Mouse (Mus musculus) stomach, embryonic 14.5 days (tissue): ENCODE data around the gene Dnah11. TPM values are rescaled to one million over a fixed set of nuclear protein-coding genes. Genes with fewer than 3 reads are reported as not detected.

Experiments used
- ATAC-seq: fragments of 200-750 bp; cut with Nextera tagmentation; 2 replicates; pipeline ENCODE4 v1.8.0; 2017; ENCODE audit warnings: low read depth, moderate TSS enrichment; ENCODE audit not compliant: insufficient number of reproducible peaks, insufficient read depth, low FRiP score
- H3K27ac ChIP-seq: fragments of 300-500 bp; sonication (generic); 2 replicates; pipeline ENCODE4 v1.5.1; 2014; ENCODE audit warnings: mild to moderate bottlenecking, low read length, moderate library complexity, mixed read lengths
- H3K27me3 ChIP-seq: fragments of 300-500 bp; sonication (generic); 2 replicates; pipeline ENCODE4 v1.6.1; 2014; ENCODE audit warnings: low read length, control low read depth, mixed read lengths; ENCODE audit not compliant: control insufficient read depth, insufficient read depth
- H3K36me3 ChIP-seq: fragments of 300-500 bp; sonication (generic); 2 replicates; pipeline ENCODE4 v1.6.1; 2014; ENCODE audit warnings: mild to moderate bottlenecking, control low read depth, low read length, moderate library complexity, mixed read lengths; ENCODE audit not compliant: control insufficient read depth, insufficient read depth
- H3K4me1 ChIP-seq: fragments of 300-500 bp; sonication (generic); 2 replicates; pipeline ENCODE4 v1.6.1; 2014; ENCODE audit warnings: low read length, control low read depth, mixed read lengths; ENCODE audit not compliant: control insufficient read depth, insufficient read depth
- H3K4me2 ChIP-seq: fragments of 300-500 bp; sonication (generic); replicated peaks from 2 replicates; pipeline ENCODE4 v1.6.1; 2014; ENCODE audit warnings: low read depth, low read length, control low read depth
- H3K4me3 ChIP-seq: fragments of 300-500 bp; sonication (generic); 2 replicates; pipeline ENCODE4 v1.5.1; 2014; ENCODE audit warnings: low read depth, low read length, control low read depth
- H3K9ac ChIP-seq: fragments of 300-500 bp; sonication (generic); replicated peaks from 2 replicates; pipeline ENCODE4 v1.6.1; 2014; ENCODE audit warnings: low read depth, mild to moderate bottlenecking, control low read depth, low read length, moderate library complexity, mixed read lengths
- H3K9me3 ChIP-seq: fragments of 300-500 bp; sonication (generic); 2 replicates; pipeline ENCODE4 v1.6.1; 2016; ENCODE audit warnings: low read depth, low read length, control low read depth; ENCODE audit not compliant: control insufficient read depth
- WGBS: fragments of 180-500 bp; shearing (Covaris S2); extraction: QIAGEN DNeasy Blood & Tissue Kit; methylation state at CpG from one replicate; pipeline ENCODE4 v1.1.7; 2014; 5-methylcytosine and 5-hydroxymethylcytosine counted together
- polyA plus RNA-seq: library from polyadenylated mRNA; unstranded; fragments of >200 nt; fragmentation: Nextera tagmentation; extraction: Ambion mirVana; gene quantifications from 2 replicates; pipeline ENCODE4 v1.2.1, GENCODE M21; 2014

Dnah11 gene
- polyA plus RNA-seq, 1 experiment from 2014 or later = 0.29 TPM

DNA sequence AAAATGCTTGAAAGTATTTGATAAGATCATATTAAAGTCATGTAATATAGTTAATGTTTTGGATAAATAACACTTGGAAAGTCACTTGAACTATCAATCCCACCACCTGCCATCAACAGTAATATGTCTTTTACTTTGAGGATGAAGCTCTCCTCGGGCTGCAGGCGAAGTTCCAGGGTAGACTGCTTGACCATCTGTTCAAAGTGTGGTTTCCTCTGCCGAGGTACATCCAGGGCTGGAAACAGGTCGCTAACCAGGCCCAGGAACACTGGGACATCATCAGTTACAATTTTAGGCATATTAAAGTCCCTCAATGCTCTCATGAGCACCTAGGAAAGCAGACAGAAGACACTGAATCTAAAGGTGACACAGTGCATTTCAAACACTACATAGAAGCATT lies 153.5 kb downstream of the Dnah11 start:
- no peaks in the 10 kb centered on the region for H3K4me1 ChIP-seq
- H3K4me3 ChIP-seq = no peak overlapping the region
- H3K27ac ChIP-seq = no peak overlapping the region
- H3K9me3 ChIP-seq = no peaks in the 10 kb centered on the region
- no peaks in the 10 kb centered on the region for H3K36me3 ChIP-seq
- H3K4me2 ChIP-seq = no peak overlapping the region
- no peak for ATAC-seq
- H3K9ac ChIP-seq = no peak overlapping the region
- H3K27me3 ChIP-seq = no peaks in the 10 kb centered on the region
- WGBS = 81% methylated on average over 4 of the region's 4 CpGs

DNA sequence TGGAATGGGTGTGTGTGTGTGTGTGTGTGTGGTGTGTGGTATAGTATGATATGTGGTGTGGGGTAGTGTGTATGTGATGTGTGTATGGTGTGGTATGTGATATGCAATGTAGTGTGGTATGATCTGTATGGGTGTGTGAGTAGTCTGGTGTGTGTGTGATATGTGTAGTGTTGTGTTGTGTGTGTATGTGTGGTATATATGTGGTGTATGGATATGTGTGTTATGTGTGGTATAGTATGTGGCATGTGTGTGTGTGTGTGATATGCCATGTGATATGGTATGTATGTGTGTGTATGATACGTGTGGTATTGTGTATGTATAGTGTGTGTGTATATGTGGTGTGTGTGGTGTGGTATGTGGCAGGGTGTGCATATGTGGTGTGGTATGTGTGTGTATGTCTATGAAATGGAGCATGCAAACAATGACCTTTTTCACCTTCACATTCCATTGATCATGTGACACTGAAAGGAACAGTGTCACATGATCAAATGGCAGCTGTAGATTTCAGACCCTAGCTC lies 155.7 kb downstream of the Dnah11 start:
- no peak overlapping the region for H3K4me3 ChIP-seq
- H3K4me2 ChIP-seq = no peak overlapping the region
- no peak overlapping the region for H3K27ac ChIP-seq
- H3K27me3 ChIP-seq = no peaks in the 10 kb centered on the region
- 90% methylated on average over 1 of the region's 1 CpGs for WGBS
- H3K4me1 ChIP-seq = no peaks in the 10 kb centered on the region
- no peaks in the 10 kb centered on the region for H3K36me3 ChIP-seq
- H3K9me3 ChIP-seq = no peaks in the 10 kb centered on the region
- no peak overlapping the region for H3K9ac ChIP-seq
- no peak for ATAC-seq

DNA sequence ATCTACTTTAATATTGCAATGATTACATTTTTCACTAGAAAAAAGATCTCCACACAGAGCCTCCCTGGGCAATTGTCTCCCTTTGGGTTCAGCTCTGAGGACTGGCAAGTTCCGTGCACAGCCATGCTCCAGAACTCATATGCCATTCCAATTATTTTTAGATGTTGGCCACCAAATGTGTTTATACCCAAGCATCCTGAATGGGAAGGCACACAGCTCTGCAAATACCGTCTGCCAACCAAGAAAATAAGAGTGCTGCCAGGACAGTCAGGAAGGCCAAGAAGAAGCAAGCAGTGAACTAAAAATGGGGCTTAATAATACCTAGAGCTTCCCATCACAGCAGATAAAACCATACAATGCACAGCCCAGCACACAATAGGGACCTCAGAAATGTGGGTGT lies 156.6 kb downstream of the Dnah11 start:
- Histone ChIP-seq H3K36me3 (no peaks in the 10 kb centered on the region), H3K9ac (no peak overlapping the region), H3K27ac (no peak overlapping the region), H3K9me3 (no peaks in the 10 kb centered on the region), H3K4me3 (no peak overlapping the region), H3K27me3 (no peaks in the 10 kb centered on the region), H3K4me1 (no peaks in the 10 kb centered on the region), H3K4me2 (no peak overlapping the region)
- WGBS = 81% methylated on average over 2 of the region's 2 CpGs
- no peak for ATAC-seq

DNA sequence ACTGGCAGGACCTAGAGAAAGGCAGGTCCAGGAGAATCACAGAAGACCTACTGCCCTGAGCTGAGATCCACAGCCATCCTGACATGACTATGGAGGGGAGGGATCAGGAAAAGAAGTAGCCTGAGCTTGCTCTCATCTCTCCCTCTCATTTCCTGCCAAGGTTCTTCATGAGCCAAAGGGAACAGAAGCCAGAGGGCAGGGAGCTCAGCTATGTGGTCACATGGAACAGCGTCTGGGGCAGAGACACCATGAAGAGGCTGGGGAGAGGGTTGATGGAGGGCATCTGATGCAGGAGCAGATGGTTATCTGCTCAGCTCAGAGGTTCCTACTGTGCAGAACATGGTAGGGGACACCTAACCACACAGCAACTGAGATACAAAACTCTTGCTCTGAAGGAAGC lies 163.9 kb downstream of the Dnah11 start:
- no peak overlapping the region for H3K27ac ChIP-seq
- no peak overlapping the region for H3K4me3 ChIP-seq
- no peaks in the 10 kb centered on the region for H3K27me3 ChIP-seq
- ATAC-seq = no peak
- H3K4me1 ChIP-seq = no peaks in the 10 kb centered on the region
- H3K4me2 ChIP-seq = no peak overlapping the region
- no peaks in the 10 kb centered on the region for H3K9me3 ChIP-seq
- no peak overlapping the region for H3K9ac ChIP-seq
- 68% methylated on average over 1 of the region's 1 CpGs for WGBS
- no peaks in the 10 kb centered on the region for H3K36me3 ChIP-seq

DNA sequence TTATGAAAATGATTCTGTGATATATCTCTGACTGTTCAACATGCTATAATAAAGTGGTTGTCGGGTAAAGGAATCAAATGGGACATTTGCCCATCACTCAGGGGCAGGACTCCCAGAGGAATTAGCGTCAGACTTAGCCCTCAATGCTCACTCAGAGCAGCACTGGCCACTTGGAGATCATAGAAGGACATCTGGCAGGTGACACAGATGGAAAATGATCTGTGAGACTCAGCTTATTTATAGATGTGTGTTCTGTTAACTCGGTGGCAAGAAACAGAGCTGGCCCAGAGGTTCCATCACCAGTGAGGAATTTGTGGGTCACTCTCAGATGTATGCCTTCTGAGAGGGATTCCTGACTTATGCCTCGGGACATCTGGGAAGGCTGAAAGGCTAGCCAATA lies 173.1 kb downstream of the Dnah11 start:
- Histone ChIP-seq H3K4me2 (no peak overlapping the region), H3K27me3 (no peaks in the 10 kb centered on the region), H3K9ac (no peak overlapping the region), H3K4me1 (no peaks in the 10 kb centered on the region), H3K9me3 (no peaks in the 10 kb centered on the region), H3K4me3 (no peak overlapping the region), H3K27ac (no peak overlapping the region), H3K36me3 (no peaks in the 10 kb centered on the region)
- no peak for ATAC-seq
- WGBS = 75% methylated on average over 4 of the region's 4 CpGs

DNA sequence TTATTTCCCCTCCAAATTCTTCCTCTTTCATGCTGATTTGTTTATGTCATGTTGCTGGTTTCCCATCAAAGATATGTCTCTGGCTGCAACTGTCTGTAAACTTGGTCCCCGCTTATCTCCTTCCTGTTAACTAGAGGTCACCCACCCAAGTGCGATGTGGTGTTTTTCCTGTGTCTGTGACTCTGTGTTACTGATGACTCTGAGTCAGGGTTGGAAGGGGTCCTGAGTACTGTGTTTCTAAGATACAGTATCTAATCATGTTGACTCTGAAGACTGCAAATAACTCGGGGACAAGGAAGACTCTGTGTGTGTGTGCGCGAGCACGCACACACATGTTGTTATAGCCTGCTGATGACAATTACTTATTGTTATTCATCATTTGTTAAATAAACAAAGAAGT lies 179.9 kb downstream of the Dnah11 start:
- Histone ChIP-seq H3K36me3 (no peaks in the 10 kb centered on the region), H3K27ac (no peak overlapping the region), H3K9me3 (no peaks in the 10 kb centered on the region), H3K27me3 (no peaks in the 10 kb centered on the region), H3K4me2 (no peak overlapping the region), H3K9ac (no peak overlapping the region), H3K4me3 (no peak overlapping the region), H3K4me1 (no peaks in the 10 kb centered on the region)
- 78% methylated on average over 6 of the region's 6 CpGs for whole genome bisulfite sequencing
- ATAC-seq = no peak

DNA sequence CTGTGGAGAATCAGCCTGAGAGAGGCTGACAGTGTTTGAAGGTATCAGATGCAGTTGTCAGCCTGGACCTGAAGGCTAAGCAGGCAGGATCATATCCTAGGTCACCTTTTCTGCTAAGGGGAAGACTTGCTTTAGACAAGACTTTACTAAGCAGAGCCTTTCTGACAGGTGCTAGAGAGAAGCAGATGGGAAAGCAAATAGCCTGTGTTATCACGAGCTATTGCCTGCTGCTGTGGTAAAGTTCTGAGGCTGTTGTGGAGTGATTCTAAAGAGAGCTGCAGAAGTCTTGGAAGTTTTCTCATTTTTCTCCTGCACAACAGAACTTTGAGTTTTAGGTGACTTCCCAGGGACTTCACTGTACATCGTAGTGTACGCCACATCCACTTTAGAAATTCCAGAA lies 185.0 kb downstream of the Dnah11 start:
- Histone ChIP-seq H3K4me3 (no peak overlapping the region), H3K27ac (no peak overlapping the region), H3K36me3 (no peaks in the 10 kb centered on the region), H3K4me2 (no peak overlapping the region), H3K9me3 (no peaks in the 10 kb centered on the region), H3K4me1 (no peaks in the 10 kb centered on the region), H3K27me3 (no peaks in the 10 kb centered on the region), H3K9ac (no peak overlapping the region)
- no peak for ATAC-seq
- 79% methylated on average over 3 of the region's 3 CpGs for WGBS

DNA sequence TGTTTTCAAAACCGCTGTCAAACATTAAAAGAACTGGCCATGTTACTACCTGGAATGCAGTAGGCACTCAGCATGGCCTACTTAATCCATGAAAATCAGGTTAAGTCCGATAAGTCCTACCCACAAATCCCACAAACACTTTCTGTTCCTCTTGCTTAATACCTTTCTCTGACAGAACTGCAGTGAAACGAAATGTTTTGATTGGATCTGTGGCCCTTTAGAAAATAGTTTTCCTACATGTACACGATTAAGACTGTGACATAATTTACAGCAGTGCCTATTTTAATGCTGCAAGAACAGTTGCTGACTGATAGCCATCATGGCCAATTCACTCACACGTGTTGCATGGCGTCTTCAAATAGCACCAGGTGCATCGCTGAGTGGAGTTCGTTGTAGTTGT lies 186.9 kb downstream of the Dnah11 start:
- Histone ChIP-seq H3K9me3 (no peaks in the 10 kb centered on the region), H3K9ac (no peak overlapping the region), H3K27ac (no peak overlapping the region), H3K4me1 (no peaks in the 10 kb centered on the region), H3K36me3 (no peaks in the 10 kb centered on the region), H3K4me2 (no peak overlapping the region), H3K4me3 (no peak overlapping the region), H3K27me3 (no peaks in the 10 kb centered on the region)
- 89% methylated on average over 8 of the region's 8 CpGs for WGBS
- ATAC-seq = no peak

DNA sequence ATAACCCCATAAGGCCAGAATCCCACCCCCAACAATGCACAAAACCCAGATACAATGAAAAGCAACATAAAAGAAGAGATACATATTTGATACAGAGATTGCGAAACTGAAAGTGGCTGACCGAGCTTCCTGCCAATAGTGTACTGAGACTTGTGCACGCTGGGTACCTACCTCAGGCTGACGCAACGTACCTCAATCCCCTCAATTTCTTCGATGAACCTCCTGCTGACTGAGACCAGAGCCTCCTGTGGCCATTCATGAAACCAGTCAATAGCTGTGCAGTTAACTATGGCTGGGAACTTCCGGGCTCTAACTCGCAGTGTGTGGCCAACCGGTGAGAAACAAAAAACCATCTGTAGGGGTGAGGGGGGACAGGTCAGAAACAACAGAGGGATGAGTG lies 203.9 kb downstream of the Dnah11 start:
- WGBS = 82% methylated on average over 9 of the region's 9 CpGs
- ATAC-seq = no peak
- H3K9me3 ChIP-seq = no peaks in the 10 kb centered on the region

More for the DNA sequence above, 203.9 kb downstream of the Dnah11 start:
- Histone ChIP-seq H3K27me3 (no peaks in the 10 kb centered on the region), H3K4me2 (no peak overlapping the region), H3K4me3 (no peak overlapping the region), H3K4me1 (no peaks in the 10 kb centered on the region), H3K9ac (no peak overlapping the region), H3K36me3 (no peaks in the 10 kb centered on the region), H3K27ac (no peak overlapping the region)
